Mouse (Mus musculus): ENCODE data around the gene Gm45618. TPM values are rescaled to one million over a fixed set of nuclear protein-coding genes. Genes with fewer than 3 reads are reported as not detected.

The Gm45618 gene
- total and polyA plus RNA-seq, 3 experiments = not detected

- Histone ChIP-seq H3K27me3 (ENCODE audit: control insufficient read depth in 1 of 2, insufficient read depth in 2 of 2, low read length in 2 of 2) (peaks cover 5 to 15% of the 10 kb centered on the region in 2 experiments), H3K4me1 (ENCODE audit: control insufficient read depth in 1 of 2, insufficient read depth in 2 of 2, low read length in 2 of 2) (peaks cover 11 to 28% of the 10 kb centered on the region in 2 experiments), H3K9me3 (replicated peaks; ENCODE audit: insufficient read depth, low read length) (no peaks in the 10 kb centered on the region), H3K36me3 (ENCODE audit: control insufficient read depth in 1 of 2, insufficient read depth in 2 of 2, low read length in 2 of 2) (peaks cover 0 to 9% of the 10 kb centered on the region in 2 experiments; a peak in 2 of 4 replicates), H3K79me2 (ENCODE audit: control insufficient read depth, insufficient read depth, low read length, poor library complexity) (no peaks in the 10 kb centered on the region), H3K4me3 (ENCODE audit: control insufficient read depth in 1 of 2, insufficient read depth in 1 of 2, low read depth in 2 of 2, low read length in 2 of 2) (no peak overlapping the region), H3K9ac (ENCODE audit: control insufficient read depth, low read depth, low read length, poor library complexity, severe bottlenecking) (no peak overlapping the region), H3K27ac (ENCODE audit: control insufficient read depth, low read depth, low read length) (no peak overlapping the region)
- TF ChIP-seq EP300 (IDR thresholded peaks at IDR 0.05; ENCODE audit: low read depth in 1 of 2, low read length in 2 of 2) = no peak
- no peak for TF ChIP-seq TBP (IDR thresholded peaks at IDR 0.05; ENCODE audit: low read depth, low read length)
- TF ChIP-seq ETS1 (IDR thresholded peaks at IDR 0.05; ENCODE audit: low read depth, low read length) = no peak
- TF ChIP-seq MXI1 (IDR thresholded peaks at IDR 0.05; ENCODE audit: low read depth, low read length) = no peak
- no peak for TF ChIP-seq SIN3A (IDR thresholded peaks at IDR 0.05; ENCODE audit: low read length)
- TF ChIP-seq MAX (IDR thresholded peaks at IDR 0.05; ENCODE audit: low read length) = no peak
- no peak for TF ChIP-seq BHLHE40 (IDR thresholded peaks at IDR 0.05; ENCODE audit: borderline replicate concordance, low read depth, low read length)
- TF ChIP-seq UBTF (IDR thresholded peaks at IDR 0.05; ENCODE audit: borderline replicate concordance, insufficient read depth, low read depth, low read length) = no peak
- TF ChIP-seq JUND (IDR thresholded peaks at IDR 0.05; ENCODE audit: low read depth, low read length) = no peak
- TF ChIP-seq POLR2A (IDR thresholded peaks at IDR 0.05; ENCODE audit: control insufficient read depth in 1 of 2, insufficient read depth in 1 of 2, low read depth in 1 of 2, low read length in 2 of 2, poor library complexity in 1 of 2) = no peak
- no peak for TF ChIP-seq NELFE (IDR thresholded peaks at IDR 0.05; ENCODE audit: low read depth, low read length)
- no peak for TF ChIP-seq NRF1 (IDR thresholded peaks at IDR 0.05; ENCODE audit: insufficient read depth, low read depth, low read length, poor library complexity, severe bottlenecking)
- TF ChIP-seq MAZ (IDR thresholded peaks at IDR 0.05; ENCODE audit: low read depth, low read length) = no peak
- no peak for TF ChIP-seq USF1 (IDR thresholded peaks at IDR 0.05; ENCODE audit: low read depth, low read length)
- TF ChIP-seq CHD2 (IDR thresholded peaks at IDR 0.05; ENCODE audit: low read length) = no peak
- no peak for TF ChIP-seq E2F4 (IDR thresholded peaks at IDR 0.05; ENCODE audit: borderline replicate concordance, low read depth, low read length)
- TF ChIP-seq CTCF (IDR thresholded peaks at IDR 0.05 in 2 of 3, conservative IDR thresholded peaks at IDR 0.05 in 1 of 3; ENCODE audit: control insufficient read depth in 1 of 3, insufficient read depth in 1 of 3, low read depth in 2 of 3, low read length in 3 of 3, poor library complexity in 1 of 3, severe bottlenecking in 1 of 3) = no peak
- no peak for TF ChIP-seq MYB (IDR thresholded peaks at IDR 0.05; ENCODE audit: low read depth, low read length)
- no peak for TF ChIP-seq RAD21 (IDR thresholded peaks at IDR 0.05; ENCODE audit: low read depth, low read length)
- no peak for TF ChIP-seq TCF12 (IDR thresholded peaks at IDR 0.05; ENCODE audit: low read depth, low read length)
- DNase-seq (ENCODE audit: low read depth, low spot score) = no peak
These were observed 28.7 kb downstream of the Gm45618 start for GRCm38 (mm10) chr7:142091848-142092247.

- Histone ChIP-seq H3K4me1 (ENCODE audit: control insufficient read depth in 1 of 2, insufficient read depth in 2 of 2, low read length in 2 of 2) (peaks cover 27 to 38% of the 10 kb centered on the region in 2 experiments), H3K4me3 (ENCODE audit: control insufficient read depth in 1 of 2, insufficient read depth in 1 of 2, low read depth in 2 of 2, low read length in 2 of 2) (no peak overlapping the region), H3K9me3 (replicated peaks; ENCODE audit: insufficient read depth, low read length) (no peaks in the 10 kb centered on the region), H3K79me2 (ENCODE audit: control insufficient read depth, insufficient read depth, low read length, poor library complexity) (no peaks in the 10 kb centered on the region), H3K27ac (ENCODE audit: control insufficient read depth, low read depth, low read length) (no peak overlapping the region), H3K9ac (ENCODE audit: control insufficient read depth, low read depth, low read length, poor library complexity, severe bottlenecking) (no peak overlapping the region), H3K27me3 (ENCODE audit: control insufficient read depth in 1 of 2, insufficient read depth in 2 of 2, low read length in 2 of 2) (peaks cover 5 to 11% of the 10 kb centered on the region in 2 experiments), H3K36me3 (ENCODE audit: control insufficient read depth in 1 of 2, insufficient read depth in 2 of 2, low read length in 2 of 2) (peaks cover 0 to 23% of the 10 kb centered on the region in 2 experiments; a peak in 2 of 4 replicates)
- TF ChIP-seq JUND (IDR thresholded peaks at IDR 0.05; ENCODE audit: low read depth, low read length) = no peak
- TF ChIP-seq EP300 (IDR thresholded peaks at IDR 0.05; ENCODE audit: low read depth in 1 of 2, low read length in 2 of 2) = no peak
- no peak for TF ChIP-seq TAL1 (IDR thresholded peaks at IDR 0.05; ENCODE audit: low read length)
- no peak for TF ChIP-seq MAFK (IDR thresholded peaks at IDR 0.05; ENCODE audit: borderline replicate concordance, low read depth, low read length)
- DNase-seq (ENCODE audit: low read depth, low spot score) = no peak
These were observed 30.7 kb downstream of the Gm45618 start for GRCm38 (mm10) chr7:142089648-142090447.

Measured in MEL (cell line).